Mouse (Mus musculus) C2C12 (cell line): ENCODE results near the gene Fsd2.

Experiments used
- CEBPB ChIP-seq: IDR thresholded peaks from one replicate; pipeline ENCODE4 v1.6.1; 2011; ENCODE audit warnings: low read depth, mild to moderate bottlenecking, control low read depth, moderate library complexity
- CTCF ChIP-seq: IDR thresholded peaks from one replicate; pipeline ENCODE4 v1.5.1; 2011; ENCODE audit not compliant: control insufficient read depth, insufficient read depth, insufficient read length
- FOSL1 ChIP-seq: IDR thresholded peaks from one replicate; pipeline ENCODE4 v1.8.0; 2011; ENCODE audit warnings: mild to moderate bottlenecking, low read length; ENCODE audit not compliant: poor library complexity, insufficient read depth, severe bottlenecking
- MAX ChIP-seq: IDR thresholded peaks from one replicate; pipeline ENCODE4 v1.6.1; 2011; ENCODE audit warnings: mild to moderate bottlenecking, control low read depth
- MYOD1 ChIP-seq: IDR thresholded peaks from one replicate; pipeline ENCODE4 v1.6.1; 2011; ENCODE audit warnings: low read depth; ENCODE audit not compliant: control insufficient read depth, insufficient read length
- MYOG ChIP-seq: IDR thresholded peaks from one replicate; pipeline ENCODE4 v1.6.1; 2011; ENCODE audit not compliant: control insufficient read depth, insufficient read length; ENCODE audit errors: extremely low read depth

DNA sequence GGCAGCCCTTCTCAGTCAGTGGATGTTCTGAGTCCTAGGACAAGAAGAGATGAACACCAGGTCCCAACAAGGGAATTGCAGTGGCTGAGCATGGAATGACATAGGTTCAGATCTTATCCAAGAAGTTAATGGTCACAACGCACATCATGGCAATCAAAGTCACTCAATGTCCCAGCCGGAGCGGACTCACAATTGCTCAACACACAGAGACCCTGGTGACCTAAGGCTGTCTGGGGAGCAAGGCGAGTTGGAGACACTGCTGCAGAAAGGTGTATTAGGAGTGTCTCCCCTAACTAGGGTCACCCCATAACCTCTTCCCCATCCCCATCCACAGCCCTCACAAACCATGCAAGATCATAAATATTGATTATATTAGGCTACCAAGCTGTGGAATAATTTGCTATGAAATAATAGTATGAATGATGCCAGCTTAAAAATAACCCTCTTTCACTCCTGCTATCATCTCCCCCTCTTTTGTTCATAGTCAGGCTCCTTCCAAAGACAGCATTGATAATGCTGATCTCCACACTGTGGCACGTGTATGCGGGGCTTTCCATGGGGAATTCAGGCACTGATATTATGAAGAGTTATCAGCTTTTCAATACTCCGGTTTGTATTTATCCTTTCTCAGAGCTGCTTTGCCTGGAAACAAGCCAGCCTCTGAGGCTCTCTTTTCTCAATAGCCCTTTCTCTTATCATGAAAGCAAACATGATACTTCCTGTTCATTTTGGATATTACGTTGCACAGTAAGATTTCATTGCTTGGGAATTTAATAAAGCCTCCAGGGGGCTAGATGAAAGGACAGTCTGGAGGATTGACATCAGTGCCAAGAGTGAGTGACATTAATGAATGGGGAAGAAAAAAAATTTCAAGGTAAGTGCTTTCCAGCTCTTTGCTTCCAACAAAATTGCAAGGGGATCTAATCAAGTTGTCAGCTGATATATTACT lies 6.4 kb downstream of the Fsd2 start:
- TF ChIP-seq CTCF (no peak), MYOG (no peak), FOSL1 (no peak), CEBPB (no peak), MYOD1 (no peak), MAX (no peak)
